Mouse (Mus musculus): ENCODE measurements at regions not wholly inside any gene's neighbourhood (a gene's known extent, or its start where the extent isn't known, plus 50 kb on each side); places are given as distances from the start of the nearest gene placed in this dataset.

- Histone ChIP-seq H3K9me3 (ENCODE audit: control insufficient read depth, low read length) (no peaks in the 10 kb centered on the region), H3K4me1 (replicated peaks; ENCODE audit: control insufficient read depth, insufficient read depth, low read length) (no peaks in the 10 kb centered on the region)
- 78% methylated on average over 4 of the region's 4 CpGs for WGBS
These were observed 78.0 kb upstream of the Veph1 start for GRCm38 (mm10) chr3:66374603-66375002.

DNA sequence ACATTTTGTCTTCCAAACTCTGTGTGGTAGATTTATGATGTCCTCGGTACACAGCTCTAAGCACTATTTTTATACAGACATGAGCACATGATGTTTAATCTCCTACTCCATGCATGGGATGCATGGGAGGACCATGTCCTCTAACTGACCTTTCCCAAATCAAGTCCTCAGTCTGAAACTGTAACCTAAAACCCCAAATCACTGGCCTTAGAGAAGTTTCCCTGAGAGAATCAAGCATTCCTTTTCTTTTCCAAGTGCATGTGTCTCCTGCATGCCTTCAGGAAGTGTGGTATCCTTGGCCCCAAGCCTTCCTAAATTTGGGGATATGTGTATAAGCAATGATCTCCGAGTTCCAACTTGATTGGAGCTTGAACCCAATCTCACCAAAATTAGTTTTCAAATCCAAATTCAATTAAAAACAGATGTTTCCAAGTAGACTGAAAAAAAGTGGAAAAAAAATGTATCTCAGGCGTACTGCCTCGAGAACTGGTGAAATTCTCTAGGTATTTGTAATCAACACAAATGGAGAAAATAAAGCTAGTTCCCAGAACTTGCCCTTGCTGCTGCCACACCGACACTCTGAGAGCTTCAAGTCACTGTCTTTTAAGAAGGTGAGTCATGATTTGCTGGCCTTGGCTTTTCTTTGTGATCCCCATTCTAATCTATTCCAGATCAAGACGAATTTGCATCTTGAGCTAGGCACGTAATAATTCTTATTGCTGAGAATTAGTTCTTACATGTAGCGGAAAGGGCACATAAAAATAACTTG lies 77.4 kb upstream of the Veph1 start:
- no peak overlapping the region for H3K9ac ChIP-seq (ENCODE audit: low read length)
- WGBS, result 67% methylated on average over 8 of the region's 8 CpGs

More at GRCm38 (mm10) chr3:66374603-66375002, 78.0 kb upstream of the Veph1 start:
- Histone ChIP-seq H3K4me3 (ENCODE audit: low read length) (no peak overlapping the region), H3K36me3 (ENCODE audit: control insufficient read depth, insufficient read depth, low read length) (no peaks in the 10 kb centered on the region), H3K4me2 (ENCODE audit: low read depth, low read length) (no peak overlapping the region), H3K27ac (ENCODE audit: low read length) (no peak overlapping the region), H3K27me3 (ENCODE audit: control insufficient read depth, insufficient read depth, low read depth, low read length) (no peaks in the 10 kb centered on the region), H3K9ac (ENCODE audit: low read length) (no peak overlapping the region)
- no peak for ATAC-seq (ENCODE audit: low read depth)

More for the DNA sequence above, 77.4 kb upstream of the Veph1 start:
- Histone ChIP-seq H3K27me3 (ENCODE audit: control insufficient read depth, insufficient read depth, low read depth, low read length) (no peaks in the 10 kb centered on the region), H3K36me3 (ENCODE audit: control insufficient read depth, insufficient read depth, low read length) (no peaks in the 10 kb centered on the region), H3K27ac (ENCODE audit: low read length) (no peak overlapping the region), H3K9me3 (ENCODE audit: control insufficient read depth, low read length) (no peaks in the 10 kb centered on the region), H3K4me1 (replicated peaks; ENCODE audit: control insufficient read depth, insufficient read depth, low read length) (no peaks in the 10 kb centered on the region), H3K4me3 (ENCODE audit: low read length) (no peak overlapping the region), H3K4me2 (ENCODE audit: low read depth, low read length) (no peak overlapping the region)
- no peak for ATAC-seq (ENCODE audit: low read depth)

Measured in lung, embryonic 16.5 days (tissue).